14 mouse cellular contexts compared by ENCODE assay signal in the genomic region with DNA sequence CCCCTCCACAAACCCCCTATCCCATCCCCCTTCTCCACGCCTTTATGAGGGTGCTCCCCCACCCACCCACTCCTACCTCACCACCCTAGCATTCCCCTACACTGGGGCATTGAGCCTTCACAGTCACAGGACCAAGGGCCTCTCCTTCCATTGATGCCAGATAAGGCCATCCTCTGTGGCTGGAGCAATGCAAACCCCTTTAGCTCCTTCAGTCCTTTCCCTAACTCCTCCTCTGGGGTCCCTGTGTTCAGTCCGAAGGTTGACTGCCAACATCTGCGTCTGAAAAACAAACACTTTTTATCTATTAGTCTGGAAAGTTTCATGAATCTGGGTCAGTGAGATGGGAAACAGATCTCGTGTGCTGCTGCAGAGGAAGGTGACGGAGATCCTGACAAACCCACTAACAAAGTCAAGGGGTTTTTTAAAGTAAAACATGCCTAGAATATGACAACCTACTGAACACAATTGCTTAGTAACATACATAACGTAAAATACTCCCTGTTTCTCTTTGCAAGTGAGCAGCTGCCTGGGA. TPM values are rescaled to one million over a fixed set of nuclear protein-coding genes. Genes with fewer than 3 reads are reported as not detected.
A peak's percentile ranks its signal among the peaks of the same experiment; 100 is the strongest.
DNase-seq lines count a peak whose midpoint lies in the region; ATAC-seq and TF ChIP-seq lines count a peak whose summit lies in the region.
"Had no signal": no experiment of that assay in that cellular context is flagged by ENCODE, and none has a peak within 500 bp of the region (broad histone marks: within the 10 kb centered on the region; RNA-seq: fewer than 3 reads in every experiment).

No protein-coding gene starts in this region.

- H3K4me2 ChIP-seq in heart, embryonic 12.5 days = no peak overlapping the region
- H3K4me2 ChIP-seq in lung, embryonic 14.5 days = no peak overlapping the region
- H3K4me2 ChIP-seq in stomach, embryonic 15.5 days = no peak overlapping the region

- peaks cover 6% of the 10 kb centered on the region for H3K4me1 ChIP-seq in heart, embryonic 12.5 days (replicated peaks)
- H3K4me1 ChIP-seq in lung, embryonic 14.5 days (ENCODE audit: insufficient read depth) = no peaks in the 10 kb centered on the region
- H3K4me1 ChIP-seq in lung, adult 2 months (ENCODE audit: control insufficient read depth, insufficient read depth, low read length) = peaks cover 4% of the 10 kb centered on the region; the same call in 1 of the 2 replicates
- H3K4me1 ChIP-seq in stomach, embryonic 15.5 days = peaks cover 14% of the 10 kb centered on the region; the same call in 1 of the 2 replicates

- TF ChIP-seq CTCF in lung, embryonic 14.5 days (IDR thresholded peaks at IDR 0.05; ENCODE audit: low read depth) = no peak
- no peak for TF ChIP-seq CTCF in lung, adult 2 months (IDR thresholded peaks at IDR 0.05; ENCODE audit: insufficient read depth, low read length)

- no peaks in the 10 kb centered on the region for H3K27me3 ChIP-seq in heart, embryonic 12.5 days (replicated peaks)
- H3K27me3 ChIP-seq in lung, embryonic 14.5 days (ENCODE audit: insufficient read depth, low read length) = no peaks in the 10 kb centered on the region
- H3K27me3 ChIP-seq in stomach, embryonic 15.5 days (replicated peaks) = no peaks in the 10 kb centered on the region

- H3K4me3 ChIP-seq in heart, embryonic 12.5 days = no peak overlapping the region
- H3K4me3 ChIP-seq in lung, embryonic 14.5 days (ENCODE audit: low read depth, low read length) = no peak overlapping the region
- H3K4me3 ChIP-seq in lung, adult 2 months (replicated peaks; ENCODE audit: extremely low read depth, low read depth, low read length) = no peak overlapping the region
- H3K4me3 ChIP-seq in stomach, embryonic 15.5 days (replicated peaks) = no peak overlapping the region
- H3K4me3 ChIP-seq: megakaryocyte, embryonic 14.5 days had no signal

- no peak for TF ChIP-seq POLR2A in lung, adult 2 months (IDR thresholded peaks at IDR 0.05; ENCODE audit: borderline replicate concordance, extremely low read depth, low read depth, low read length)

- intact Hi-C loops in heart, postnatal 10 days (cut with DNase I) = no loop called here

- no peak overlapping the region for H3K9ac ChIP-seq in heart, embryonic 12.5 days
- H3K9ac ChIP-seq in lung, embryonic 14.5 days = no peak overlapping the region
- H3K9ac ChIP-seq in stomach, embryonic 15.5 days = no peak overlapping the region

- H3K9me3 ChIP-seq in heart, embryonic 12.5 days (replicated peaks) = peaks cover 12% of the 10 kb centered on the region
- H3K9me3 ChIP-seq in lung, embryonic 14.5 days (ENCODE audit: low read depth, low read length) = 0 out of 2 replicates have a peak, but pooled peaks cover 3% of the 10 kb centered on the region
- no peaks in the 10 kb centered on the region for H3K9me3 ChIP-seq in stomach, embryonic 15.5 days

- H3K36me3 ChIP-seq in heart, embryonic 12.5 days = no peaks in the 10 kb centered on the region
- H3K36me3 ChIP-seq in lung, embryonic 14.5 days (ENCODE audit: insufficient read depth) = no peaks in the 10 kb centered on the region
- H3K36me3 ChIP-seq in stomach, embryonic 15.5 days = no peaks in the 10 kb centered on the region

- ATAC-seq in heart, embryonic 12.5 days (ENCODE audit: insufficient number of reproducible peaks, low FRiP score) = peak; percentile 69
- ATAC-seq in lung, embryonic 14.5 days (ENCODE audit: insufficient read depth) = no peak
- ATAC-seq in stomach, embryonic 15.5 days (ENCODE audit: insufficient read depth, low FRiP score, low read depth) = no peak

- 47% methylated on average over 6 of the region's 6 CpGs for WGBS in heart, embryonic 12.5 days
- whole genome bisulfite sequencing in lung, embryonic 14.5 days = 31% methylated on average over 6 of the region's 6 CpGs
- 53% methylated on average over 6 of the region's 6 CpGs for WGBS in lung, adult 2 months
- 31% methylated on average over 6 of the region's 6 CpGs for WGBS in stomach, embryonic 15.5 days

- DNase-seq in heart, adult 9 months (ENCODE audit: low spot score in 2 of 2) = no peak
- DNase-seq in lung, embryonic 14.5 days = peak; percentile 59
- no peak for DNase-seq in lung, adult 2 months
- peak; percentile 13 to 17 for DNase-seq in heart, postnatal 10 days
- no peak for DNase-seq in ovary, postnatal 14 days (ENCODE audit: low spot score)
- no peak for DNase-seq in thymus, postnatal 14 days
- DNase-seq: kidney, adult 18-20 months; thymus, postnatal 25 days had no signal

- H3K27ac ChIP-seq in heart, embryonic 12.5 days (ENCODE audit: poor library complexity, severe bottlenecking) = peak overlapping the region; percentile 41
- H3K27ac ChIP-seq in lung, embryonic 14.5 days (ENCODE audit: low read depth) = peak overlapping the region; percentile 10; the same call in 1 of the 2 replicates
- peak overlapping the region; percentile 55 for H3K27ac ChIP-seq in stomach, embryonic 15.5 days

RNA-seq across cellular contexts. Expression of a gene that starts 43.0 kb away (rescaled TPM):
- not detected in 2 replicates for polyA plus RNA-seq in heart, embryonic 12.5 days (2016; fragmentation: Nextera tagmentation; extraction: Ambion mirVana)
- polyA plus RNA-seq in lung, embryonic 14.5 days (2014; fragmentation: Nextera tagmentation; extraction: Ambion mirVana) = 0.05 and 0.11 TPM in 2 replicates
- polyA plus RNA-seq in lung, adult 2 months (2012; rRNA removed) = 0.09 TPM in 1 of 2 replicates, not detected in the other
- total RNA-seq in heart, postnatal 10 days (2021) = under 1 TPM in 1 of 2 experiments, not detected in 1; 0.12 TPM
- 0.17 and 0.32 TPM in 2 replicates for polyA plus RNA-seq in stomach, embryonic 15.5 days (2015; fragmentation: Nextera tagmentation; extraction: Ambion mirVana)
- total RNA-seq: layer of hippocampus, postnatal 10 days; MEL; neutrophil, adult 5-6 weeks had no signal

RNA-seq across cellular contexts. Expression of a gene that starts 57.9 kb away (rescaled TPM):
- 27.3 and 27.8 TPM in 2 replicates for polyA plus RNA-seq in heart, embryonic 12.5 days (2016; fragmentation: Nextera tagmentation; extraction: Ambion mirVana)
- polyA plus RNA-seq in lung, embryonic 14.5 days (2014; fragmentation: Nextera tagmentation; extraction: Ambion mirVana) = 33.8 and 35.0 TPM in 2 replicates
- polyA plus RNA-seq in lung, adult 2 months (2012; rRNA removed) = 7.4 and 14.6 TPM in 2 replicates
- total RNA-seq in heart, postnatal 10 days (2021) = 10 to 100 TPM; 25.8 to 31.8 TPM
- polyA plus RNA-seq in stomach, embryonic 15.5 days (2015; fragmentation: Nextera tagmentation; extraction: Ambion mirVana) = 40.3 and 42.2 TPM in 2 replicates

Comparison
In these comparisons a context has a peak if more than half of its experiments do, and no peak if none do; other contexts are left out.
1. DNase-seq: peak in lung, embryonic 14.5 days (single experiment) and heart, postnatal 10 days (2 of 2); none in heart, adult 9 months (0 of 2), lung, adult 2 months (single experiment), ovary, postnatal 14 days (single experiment) and thymus, postnatal 14 days (single experiment).
2. Peak in every context shown above with its lines, with median percentiles within 50 percentile points of each other: H3K27ac ChIP-seq.